Mouse (Mus musculus) liver, embryonic 14.5 days (tissue): ENCODE measurements at regions not wholly inside any gene's neighbourhood (a gene's known extent, or its start where the extent isn't known, plus 50 kb on each side); places are given as distances from the start of the nearest gene placed in this dataset.

Source experiments
- ATAC-seq: fragments of 200-750 bp; cut with Nextera tagmentation; 2 replicates; pipeline ENCODE4 v1.8.0; 2017; ENCODE audit warnings: moderate number of reproducible peaks, mild to moderate bottlenecking, moderate library complexity; ENCODE audit not compliant: insufficient read depth
- DNase-seq, 3 experiments: peaks; one replicate each; pipeline ENCODE4 v3.0.0-alpha.2; 2012 to 2013; ENCODE audit warnings: low read depth in 3 of 3, low spot score in 3 of 3
- H3K27ac ChIP-seq: fragments of 300-500 bp; sonication (generic); 2 replicates; pipeline ENCODE4 v1.5.1; 2014; ENCODE audit warnings: moderate library complexity, mild to moderate bottlenecking, control low read depth, inconsistent platforms
- H3K27me3 ChIP-seq: fragments of 300-500 bp; sonication (generic); 2 replicates; pipeline ENCODE4 v1.6.1; 2014; ENCODE audit warnings: mild to moderate bottlenecking, low read length, moderate library complexity; ENCODE audit not compliant: control insufficient read depth, insufficient read depth
- H3K36me3 ChIP-seq: fragments of 300-500 bp; sonication (generic); replicated peaks from 2 replicates; pipeline ENCODE4 v1.6.1; 2014; ENCODE audit warnings: low read depth; ENCODE audit not compliant: control insufficient read depth, insufficient read depth
- H3K4me1 ChIP-seq, 2 experiments: fragments of 200-500 bp in 1 of 2; fragments of 300-500 bp in 1 of 2; sonication (generic) in 1 of 2; replicated peaks; 2 replicates each; pipeline ENCODE4 v1.6.1; 2012 to 2014; ENCODE audit warnings: antibody characterized with exemption in 1 of 2, inconsistent platforms in 1 of 2, low read length in 1 of 2; ENCODE audit not compliant: control insufficient read depth in 2 of 2, insufficient read depth in 2 of 2
- H3K4me2 ChIP-seq: fragments of 300-500 bp; sonication (generic); 2 replicates; pipeline ENCODE4 v1.6.1; 2014; ENCODE audit warnings: low read depth, mild to moderate bottlenecking, control low read depth, moderate library complexity
- H3K4me3 ChIP-seq, 2 experiments: fragments of 200-500 bp in 1 of 2; fragments of 300-500 bp in 1 of 2; sonication (generic) in 1 of 2; 2 replicates each; pipeline ENCODE4 v1.5.1; 2012 to 2014; ENCODE audit warnings: low read depth in 2 of 2, low read length in 2 of 2, mild to moderate bottlenecking in 2 of 2, control low read depth in 1 of 2, inconsistent platforms in 1 of 2, moderate library complexity in 1 of 2; ENCODE audit not compliant: insufficient read depth in 1 of 2
- H3K9ac ChIP-seq: fragments of 300-500 bp; sonication (generic); replicated peaks from 2 replicates; pipeline ENCODE4 v1.6.1; 2014; ENCODE audit warnings: mild to moderate bottlenecking, control low read depth, moderate library complexity
- H3K9me3 ChIP-seq: fragments of 300-500 bp; sonication (generic); 2 replicates; pipeline ENCODE4 v1.6.1; 2016; ENCODE audit warnings: low read length, mixed read lengths; ENCODE audit not compliant: control insufficient read depth
- CTCF ChIP-seq: IDR thresholded peaks from 2 replicates; pipeline ENCODE4 v1.5.1; 2016; ENCODE audit warnings: antibody characterized with exemption, low read depth, control low read depth
- EP300 ChIP-seq: IDR thresholded peaks from 2 replicates; pipeline ENCODE4 v1.6.1; 2016; ENCODE audit warnings: antibody characterized with exemption, low read depth
- WGBS: fragments of 180-500 bp; shearing (Covaris S2); extraction: QIAGEN DNeasy Blood & Tissue Kit; methylation state at CpG from one replicate; pipeline ENCODE4 v1.1.7; 2014; ENCODE audit not compliant: insufficient replicate concordance; 5-methylcytosine and 5-hydroxymethylcytosine counted together

DNA sequence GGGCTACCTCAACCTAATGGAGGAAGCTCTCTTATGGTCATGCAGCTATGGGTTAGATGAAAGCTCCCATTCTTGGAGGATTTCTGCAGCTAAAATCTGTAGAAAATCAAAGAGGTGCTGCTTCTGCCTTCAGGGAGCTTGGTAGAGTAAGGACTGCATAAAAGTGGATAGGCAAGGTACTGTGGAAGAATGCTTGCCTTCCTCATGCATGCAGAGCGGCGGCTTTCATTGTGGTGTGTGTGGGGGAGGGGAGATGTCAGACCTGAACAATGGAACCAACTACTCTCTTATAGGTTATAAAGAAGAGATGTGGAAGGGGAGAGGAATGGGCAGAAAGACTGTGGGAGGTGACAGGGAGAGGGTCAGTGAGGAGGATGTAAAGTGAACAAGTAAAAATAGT lies 392.8 kb upstream of the Atp11b start:
- H3K27me3 ChIP-seq: no peaks in the 10 kb centered on the region
- no peaks in the 10 kb centered on the region for H3K36me3 ChIP-seq
- DNase-seq (no peak), ATAC-seq (no peak)
- no peak overlapping the region for H3K4me2 ChIP-seq
- TF ChIP-seq EP300 (no peak), CTCF (no peak)
- H3K9ac ChIP-seq: no peak overlapping the region
- no peaks in the 10 kb centered on the region for H3K4me1 ChIP-seq
- H3K27ac ChIP-seq: no peak overlapping the region
- no peaks in the 10 kb centered on the region for H3K9me3 ChIP-seq
- H3K4me3 ChIP-seq: no peak overlapping the region
- 62% methylated on average over 2 of the region's 2 CpGs for WGBS

DNA sequence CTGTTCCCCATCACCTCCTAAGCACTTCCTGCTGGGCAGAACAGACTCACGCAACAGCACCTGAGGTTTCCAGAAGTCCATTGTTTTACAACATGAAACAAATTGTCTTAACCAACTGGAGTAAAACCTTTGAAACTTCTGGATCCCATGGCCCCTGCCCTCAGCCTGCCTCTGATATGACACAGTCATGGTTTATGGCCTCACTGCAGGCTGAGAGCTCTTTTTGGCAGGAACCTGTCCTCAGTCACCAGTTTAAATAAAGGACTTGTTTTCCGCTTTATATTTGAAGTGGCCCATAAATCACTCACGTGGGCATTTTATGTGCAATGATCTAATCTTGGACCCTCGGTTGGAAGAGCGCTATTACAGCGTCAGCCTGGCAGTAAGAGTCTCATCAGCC lies 388.5 kb upstream of the Atp11b start:
- no peaks in the 10 kb centered on the region for H3K27me3 ChIP-seq
- no peak overlapping the region for H3K4me3 ChIP-seq
- no peaks in the 10 kb centered on the region for H3K4me1 ChIP-seq
- H3K9ac ChIP-seq: no peak overlapping the region
- no peaks in the 10 kb centered on the region for H3K9me3 ChIP-seq
- no peak for TF ChIP-seq CTCF
- no peak for TF ChIP-seq EP300
- ATAC-seq (no peak), DNase-seq (no peak)
- WGBS: 61% methylated on average over 6 of the region's 6 CpGs
- H3K27ac ChIP-seq: no peak overlapping the region
- no peak overlapping the region for H3K4me2 ChIP-seq
- H3K36me3 ChIP-seq: no peaks in the 10 kb centered on the region

DNA sequence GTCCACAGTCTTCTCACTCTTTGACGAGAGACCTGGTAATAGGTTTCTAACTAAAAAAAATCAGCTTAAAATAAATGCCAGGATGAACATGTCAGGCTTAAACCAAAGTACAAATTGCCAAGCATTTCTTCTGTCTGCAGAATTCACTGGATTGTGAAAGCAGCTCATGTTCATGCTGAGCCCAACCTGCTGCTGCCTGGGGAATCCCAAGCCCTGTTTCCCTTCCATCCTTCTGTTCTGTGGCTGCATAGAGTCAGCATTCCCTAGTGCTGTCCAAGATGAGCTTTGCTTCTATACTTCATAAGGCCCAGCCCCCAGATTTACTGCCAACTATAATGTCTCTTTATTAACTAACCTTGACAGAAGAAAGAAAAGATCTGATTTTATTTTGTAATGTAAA lies 381.6 kb upstream of the Atp11b start:
- no peak overlapping the region for H3K27ac ChIP-seq
- H3K36me3 ChIP-seq: no peaks in the 10 kb centered on the region
- H3K27me3 ChIP-seq: no peaks in the 10 kb centered on the region
- no peak overlapping the region for H3K4me3 ChIP-seq
- no peaks in the 10 kb centered on the region for H3K9me3 ChIP-seq
- 57% methylated on average over 1 of the region's 1 CpGs for WGBS
- H3K9ac ChIP-seq: no peak overlapping the region
- TF ChIP-seq CTCF (no peak), EP300 (no peak)
- no peak overlapping the region for H3K4me2 ChIP-seq
- H3K4me1 ChIP-seq: no peaks in the 10 kb centered on the region
- DNase-seq (no peak), ATAC-seq (no peak)

DNA sequence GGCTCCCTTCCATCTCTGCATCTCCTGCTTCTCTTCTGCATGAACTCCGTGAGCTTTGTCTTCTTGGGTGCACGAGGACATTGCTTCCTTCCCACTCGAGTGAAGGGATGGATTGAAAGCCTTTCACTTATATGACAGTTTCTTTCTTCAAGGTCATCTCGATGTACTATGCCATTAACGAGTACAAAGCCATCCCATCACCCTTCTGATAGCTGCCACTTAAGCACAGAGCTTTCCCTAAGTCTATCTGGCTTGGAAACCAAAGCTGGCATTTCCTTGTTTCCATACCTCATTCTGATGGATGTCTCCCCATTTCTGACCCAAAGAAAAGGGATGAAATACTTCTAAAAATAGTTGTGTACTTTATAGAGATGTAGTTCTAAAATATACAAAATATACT lies 366.5 kb upstream of the Atp11b start:
- TF ChIP-seq EP300 (no peak), CTCF (no peak)
- Histone ChIP-seq H3K4me1 (no peaks in the 10 kb centered on the region), H3K4me2 (no peak overlapping the region), H3K36me3 (no peaks in the 10 kb centered on the region), H3K9ac (no peak overlapping the region), H3K9me3 (no peaks in the 10 kb centered on the region), H3K27ac (no peak overlapping the region), H3K27me3 (no peaks in the 10 kb centered on the region), H3K4me3 (no peak overlapping the region)
- DNase-seq (no peak), ATAC-seq (no peak)
- WGBS: 48% methylated on average over 5 of the region's 5 CpGs

DNA sequence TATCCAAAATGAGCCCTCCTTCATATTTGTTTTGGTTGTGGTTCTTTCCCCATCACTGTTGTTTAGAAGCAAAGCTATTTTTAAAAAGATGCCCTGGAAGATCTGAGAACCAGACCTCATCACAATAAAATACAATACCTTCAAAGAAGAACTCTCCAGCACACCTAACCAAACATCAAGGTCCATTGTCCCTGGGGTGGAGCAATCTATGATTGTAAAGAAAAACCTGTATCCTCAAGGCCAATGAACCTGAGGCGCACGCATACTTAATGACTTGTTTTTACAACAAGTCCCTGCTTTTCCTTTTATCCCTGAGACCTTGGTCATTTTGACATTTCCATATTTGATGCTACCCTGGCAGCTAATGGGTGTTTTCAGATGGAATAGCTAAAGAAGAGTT lies 361.2 kb upstream of the Atp11b start:
- TF ChIP-seq EP300: no peak
- no peak for TF ChIP-seq CTCF
- no peak overlapping the region for H3K27ac ChIP-seq
- H3K27me3 ChIP-seq: no peaks in the 10 kb centered on the region
- no peak for DNase-seq
- no peaks in the 10 kb centered on the region for H3K36me3 ChIP-seq
- H3K9ac ChIP-seq: no peak overlapping the region
- H3K4me3 ChIP-seq: no peak overlapping the region
- H3K9me3 ChIP-seq: no peaks in the 10 kb centered on the region
- no peak for ATAC-seq
- no peaks in the 10 kb centered on the region for H3K4me1 ChIP-seq
- no peak overlapping the region for H3K4me2 ChIP-seq
- 65% methylated on average over 2 of the region's 2 CpGs for WGBS
